ENCODE assay signal across 8 mouse cellular contexts in the genomic region with DNA sequence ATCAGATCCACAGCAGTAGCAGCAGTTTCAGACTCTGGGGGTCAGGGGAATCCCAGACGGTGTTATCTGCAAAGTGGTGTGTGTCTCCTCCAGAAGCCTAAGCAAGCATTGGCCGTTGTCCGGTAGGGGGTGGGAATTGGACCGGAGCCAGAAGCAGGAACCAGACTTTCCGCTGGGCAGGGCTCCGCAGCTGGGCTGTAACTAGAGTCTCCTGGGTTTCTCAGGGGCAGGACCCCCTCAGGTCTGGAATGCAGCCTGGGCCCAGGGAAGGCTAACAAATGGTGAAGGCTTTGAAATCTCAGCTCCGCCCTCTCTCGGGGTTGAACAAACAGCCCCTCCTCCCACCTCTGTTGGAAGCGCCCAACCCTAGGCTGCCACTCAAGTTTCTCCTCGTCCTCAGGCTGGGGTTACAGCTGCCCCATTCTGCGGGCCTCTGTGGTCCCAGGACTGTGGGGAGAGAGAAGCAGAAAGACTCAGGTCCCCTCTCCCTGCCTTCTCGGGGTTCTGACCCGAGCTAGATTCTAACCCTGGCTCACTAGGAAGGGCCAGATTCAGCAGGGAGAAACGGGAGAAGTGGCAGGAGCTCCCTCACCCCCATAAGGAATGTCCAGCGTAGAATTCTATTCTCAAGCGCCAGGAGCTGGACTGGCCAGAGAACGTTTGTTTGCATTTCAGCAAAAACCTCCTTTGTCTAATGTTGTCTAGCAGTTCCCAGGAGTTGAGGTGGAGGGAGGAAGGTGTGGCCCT. TPM values are rescaled to one million over a fixed set of nuclear protein-coding genes. Genes with fewer than 3 reads are reported as not detected.
DNase-seq lines count a peak whose midpoint lies in the region; ATAC-seq lines count a peak whose summit lies in the region.

No protein-coding gene starts in this region.

- DNase-seq in layer of hippocampus, adult 11-12 months (ENCODE audit: low spot score) = peak; percentile 63
- no peak for DNase-seq in layer of hippocampus, adult 9-10 months (ENCODE audit: low spot score)
- peak; percentile 95 for DNase-seq in kidney, postnatal 14 days
- DNase-seq in urinary bladder, postnatal 4 days (ENCODE audit: low spot score in 2 of 2) = peak; percentile 91 to 95

- 2% methylated on average over 17 of the region's 17 CpGs for WGBS in forebrain, embryonic 12.5 days
- WGBS in heart, embryonic 16.5 days = 7% methylated on average over 17 of the region's 17 CpGs
- 19% methylated on average over 17 of the region's 17 CpGs for WGBS in liver, embryonic 15.5 days (ENCODE audit: insufficient replicate concordance)
- 3% methylated on average over 17 of the region's 17 CpGs for WGBS in neural tube, embryonic 13.5 days

- peaks cover 29% of the 10 kb centered on the region for H3K4me1 ChIP-seq in forebrain, embryonic 12.5 days
- H3K4me1 ChIP-seq in heart, embryonic 16.5 days (ENCODE audit: control insufficient read depth, insufficient read depth, low read length) = peaks cover 29% of the 10 kb centered on the region
- peaks cover 25% of the 10 kb centered on the region for H3K4me1 ChIP-seq in liver, embryonic 15.5 days (replicated peaks)
- peaks cover 32% of the 10 kb centered on the region for H3K4me1 ChIP-seq in neural tube, embryonic 13.5 days (replicated peaks)

- peak overlapping the region; percentile 29 for H3K4me2 ChIP-seq in forebrain, embryonic 12.5 days
- H3K4me2 ChIP-seq in heart, embryonic 16.5 days (ENCODE audit: low read depth, low read length) = peak overlapping the region; percentile 46
- H3K4me2 ChIP-seq in liver, embryonic 15.5 days = 0 out of 2 replicates have a peak overlapping the region, but pooled peaks have one; percentile 5
- H3K4me2 ChIP-seq in neural tube, embryonic 13.5 days = peak overlapping the region; percentile 13; the same call in 1 of the 2 replicates

- ATAC-seq in forebrain, embryonic 12.5 days (ENCODE audit: low FRiP score) = peak; percentile 89
- ATAC-seq in heart, embryonic 16.5 days (replicated peaks; ENCODE audit: extremely low read depth, insufficient read depth, low FRiP score) = peak; percentile 91
- ATAC-seq in liver, embryonic 15.5 days (ENCODE audit: insufficient read depth) = peak; percentile 59
- ATAC-seq in neural tube, embryonic 13.5 days (ENCODE audit: low read depth) = peak; percentile 73

- no peaks in the 10 kb centered on the region for H3K27me3 ChIP-seq in forebrain, embryonic 12.5 days
- H3K27me3 ChIP-seq in heart, embryonic 16.5 days (ENCODE audit: control insufficient read depth, insufficient read depth, low read length) = no peaks in the 10 kb centered on the region
- H3K27me3 ChIP-seq in liver, embryonic 15.5 days = peaks cover 5% of the 10 kb centered on the region; the same call in 1 of the 2 replicates
- no peaks in the 10 kb centered on the region for H3K27me3 ChIP-seq in neural tube, embryonic 13.5 days

- 0 out of 2 replicates have a peak, but pooled peaks cover 3% of the 10 kb centered on the region for H3K36me3 ChIP-seq in forebrain, embryonic 12.5 days (replicated peaks)
- H3K36me3 ChIP-seq in heart, embryonic 16.5 days (ENCODE audit: control insufficient read depth, insufficient read depth) = no peaks in the 10 kb centered on the region
- H3K36me3 ChIP-seq in liver, embryonic 15.5 days (replicated peaks) = no peaks in the 10 kb centered on the region
- H3K36me3 ChIP-seq in neural tube, embryonic 13.5 days = no peaks in the 10 kb centered on the region

- H3K9ac ChIP-seq in forebrain, embryonic 12.5 days = peak overlapping the region; percentile 36; the same call in 1 of the 2 replicates
- no peak overlapping the region; the same call in 1 of the 2 replicates for H3K9ac ChIP-seq in heart, embryonic 16.5 days (ENCODE audit: low read length)
- no peak overlapping the region for H3K9ac ChIP-seq in liver, embryonic 15.5 days
- peak overlapping the region; percentile 27; the same call in 1 of the 2 replicates for H3K9ac ChIP-seq in neural tube, embryonic 13.5 days

- no peak overlapping the region for H3K4me3 ChIP-seq in forebrain, embryonic 12.5 days (replicated peaks)
- H3K4me3 ChIP-seq in heart, embryonic 16.5 days (ENCODE audit: low read length) = no peak overlapping the region
- no peak overlapping the region for H3K4me3 ChIP-seq in liver, embryonic 15.5 days (replicated peaks)
- no peak overlapping the region for H3K4me3 ChIP-seq in neural tube, embryonic 13.5 days

- peak overlapping the region; percentile 89 for H3K27ac ChIP-seq in forebrain, embryonic 12.5 days
- H3K27ac ChIP-seq in heart, embryonic 16.5 days (ENCODE audit: low read length) = peak overlapping the region; percentile 93
- peak overlapping the region; percentile 56 for H3K27ac ChIP-seq in liver, embryonic 15.5 days (replicated peaks)
- H3K27ac ChIP-seq in neural tube, embryonic 13.5 days (replicated peaks) = peak overlapping the region; percentile 79

- peaks cover 19% of the 10 kb centered on the region; the same call in 1 of the 2 replicates for H3K9me3 ChIP-seq in forebrain, embryonic 12.5 days
- H3K9me3 ChIP-seq in heart, embryonic 16.5 days (replicated peaks; ENCODE audit: control insufficient read depth, low read length) = peaks cover 7% of the 10 kb centered on the region; the same call in 1 of the 2 replicates
- 0 out of 2 replicates have a peak, but pooled peaks cover 3% of the 10 kb centered on the region for H3K9me3 ChIP-seq in liver, embryonic 15.5 days (replicated peaks)
- peaks cover 14% of the 10 kb centered on the region; the same call in 1 of the 2 replicates for H3K9me3 ChIP-seq in neural tube, embryonic 13.5 days

RNA-seq across cellular contexts. Expression of a gene that starts 44.9 kb away (rescaled TPM):
- 4.2 and 4.5 TPM in 2 replicates for polyA plus RNA-seq in forebrain, embryonic 12.5 days (2016; fragmentation: Nextera tagmentation; extraction: Ambion mirVana)
- 2.2 and 2.7 TPM in 2 replicates for polyA plus RNA-seq in heart, embryonic 16.5 days (2015; fragmentation: Nextera tagmentation; extraction: Ambion mirVana)
- polyA plus RNA-seq in liver, embryonic 15.5 days (2015; fragmentation: Nextera tagmentation; extraction: Ambion mirVana) = not detected in 2 replicates
- polyA plus RNA-seq in neural tube, embryonic 13.5 days (2015; fragmentation: Nextera tagmentation; extraction: Ambion mirVana) = 0.91 and 1.3 TPM in 2 replicates

RNA-seq across cellular contexts. Expression of a gene that starts 49.1 kb away (rescaled TPM):
- polyA plus RNA-seq in forebrain, embryonic 12.5 days (2016; fragmentation: Nextera tagmentation; extraction: Ambion mirVana) = 101 and 104 TPM in 2 replicates
- polyA plus RNA-seq in heart, embryonic 16.5 days (2015; fragmentation: Nextera tagmentation; extraction: Ambion mirVana) = 90.0 and 90.4 TPM in 2 replicates
- polyA plus RNA-seq in liver, embryonic 15.5 days (2015; fragmentation: Nextera tagmentation; extraction: Ambion mirVana) = 26.0 and 27.5 TPM in 2 replicates
- 101 and 107 TPM in 2 replicates for polyA plus RNA-seq in neural tube, embryonic 13.5 days (2015; fragmentation: Nextera tagmentation; extraction: Ambion mirVana)

Comparison
In these comparisons a context has a peak if more than half of its experiments do, and no peak if none do; other contexts are left out.
1. H3K9ac ChIP-seq: peak in forebrain, embryonic 12.5 days (single experiment) and neural tube, embryonic 13.5 days (single experiment); none in heart, embryonic 16.5 days (single experiment) and liver, embryonic 15.5 days (single experiment).
2. Peak in every context shown above with its lines, with median percentiles within 50 percentile points of each other: ATAC-seq, H3K27ac ChIP-seq and H3K4me2 ChIP-seq.